ENCODE assay signal across 11 mouse cellular contexts in the genomic region with DNA sequence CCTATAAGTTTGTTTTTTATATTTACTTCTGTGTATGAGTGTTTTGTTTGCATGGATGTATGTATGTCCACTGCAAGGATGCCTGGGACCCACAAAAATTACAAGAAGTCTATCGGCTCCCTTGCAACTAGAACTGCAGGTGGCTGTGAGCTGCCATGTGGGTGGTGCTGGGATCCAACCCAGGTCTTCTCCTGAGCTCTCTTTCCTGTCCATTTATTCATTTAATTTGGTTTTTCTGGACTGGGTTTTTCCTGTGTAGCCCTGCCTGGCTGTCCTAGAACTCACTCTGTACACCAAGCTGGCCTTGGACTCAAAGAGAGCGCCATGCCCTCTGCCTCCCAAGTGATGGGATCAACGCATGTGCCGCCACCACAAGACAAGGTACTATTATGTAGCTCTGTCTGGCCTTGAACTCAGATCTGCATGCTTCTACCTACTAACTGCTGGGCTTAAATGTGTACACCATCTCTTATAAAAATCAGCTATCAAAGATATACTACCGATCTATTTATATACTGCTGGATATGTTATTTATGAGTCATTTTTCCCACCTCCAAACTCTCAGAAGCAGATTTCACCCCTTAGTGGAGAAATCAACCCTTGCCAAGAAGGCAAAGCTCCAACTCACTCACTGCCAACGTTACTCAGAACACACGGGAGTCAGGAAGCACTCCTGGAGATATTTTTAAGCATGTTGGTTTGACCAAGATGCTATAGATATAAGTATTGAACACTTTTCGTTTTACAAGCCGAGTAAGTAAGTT. TPM values are rescaled to one million over a fixed set of nuclear protein-coding genes. Genes with fewer than 3 reads are reported as not detected.
A peak's percentile ranks its signal among the peaks of the same experiment; 100 is the strongest.
DNase-seq lines count a peak whose midpoint lies in the region; ATAC-seq and TF ChIP-seq lines count a peak whose summit lies in the region.
"Had no signal": no experiment of that assay in that cellular context is flagged by ENCODE, and none has a peak within 500 bp of the region (broad histone marks: within the 10 kb centered on the region; RNA-seq: fewer than 3 reads in every experiment).

No protein-coding gene starts in this region.

- H3K27me3 ChIP-seq in liver, embryonic 12.5 days (replicated peaks) = no peaks in the 10 kb centered on the region
- H3K27me3 ChIP-seq in liver, postnatal 0 days (ENCODE audit: insufficient read depth, low read length) = no peaks in the 10 kb centered on the region
- no peaks in the 10 kb centered on the region for H3K27me3 ChIP-seq in forebrain, embryonic 15.5 days
- no peaks in the 10 kb centered on the region for H3K27me3 ChIP-seq in hindbrain, embryonic 12.5 days

- peak overlapping the region; percentile 27 for H3K4me2 ChIP-seq in liver, embryonic 12.5 days
- H3K4me2 ChIP-seq in liver, postnatal 0 days (ENCODE audit: low read depth, low read length) = no peak overlapping the region
- no peak overlapping the region; the same call in 1 of the 2 replicates for H3K4me2 ChIP-seq in forebrain, embryonic 15.5 days (replicated peaks)
- no peak overlapping the region for H3K4me2 ChIP-seq in hindbrain, embryonic 12.5 days (replicated peaks)
- H3K4me2 ChIP-seq: lung, embryonic 14.5 days had no signal

- 63% methylated on average over 9 of the region's 9 CpGs for WGBS in liver, embryonic 12.5 days (ENCODE audit: insufficient replicate concordance)
- 68% methylated on average over 9 of the region's 9 CpGs for WGBS in liver, postnatal 0 days (ENCODE audit: insufficient replicate concordance)
- 74% methylated on average over 9 of the region's 9 CpGs for WGBS in forebrain, embryonic 15.5 days
- WGBS in hindbrain, embryonic 12.5 days = 90% methylated on average over 9 of the region's 9 CpGs

- no peak overlapping the region for H3K9ac ChIP-seq in liver, embryonic 12.5 days
- no peak overlapping the region for H3K9ac ChIP-seq in liver, postnatal 0 days (replicated peaks)
- no peak overlapping the region for H3K9ac ChIP-seq in forebrain, embryonic 15.5 days (replicated peaks)
- H3K9ac ChIP-seq in hindbrain, embryonic 12.5 days = no peak overlapping the region
- H3K9ac ChIP-seq: lung, embryonic 14.5 days had no signal

- peaks cover 73% of the 10 kb centered on the region for H3K4me1 ChIP-seq in liver, embryonic 12.5 days
- peaks cover 46% of the 10 kb centered on the region for H3K4me1 ChIP-seq in liver, postnatal 0 days (ENCODE audit: insufficient read depth)
- peaks cover 39% of the 10 kb centered on the region for H3K4me1 ChIP-seq in forebrain, embryonic 15.5 days
- peaks cover 7% of the 10 kb centered on the region for H3K4me1 ChIP-seq in hindbrain, embryonic 12.5 days

- DNase-seq in frontal cortex, adult 2 months (ENCODE audit: extremely low spot score in 1 of 2, low spot score in 1 of 2) = peak; percentile 62 to 84
- no peak for DNase-seq in frontal cortex, postnatal 10 days (ENCODE audit: low spot score in 2 of 2)
- DNase-seq in liver, postnatal 0 days = no peak
- peak; percentile 36 for DNase-seq in right cerebral cortex, postnatal 14 days
- no peak for DNase-seq in retina, embryonic 14.5 days (ENCODE audit: low spot score)
- DNase-seq: kidney, postnatal 14 days; lung, embryonic 14.5 days had no signal

- H3K27ac ChIP-seq in liver, embryonic 12.5 days = 0 out of 2 replicates have a peak overlapping the region, but pooled peaks have one; percentile 18
- H3K27ac ChIP-seq in liver, postnatal 0 days (ENCODE audit: low read depth) = no peak overlapping the region
- peak overlapping the region; percentile 67 for H3K27ac ChIP-seq in forebrain, embryonic 15.5 days (replicated peaks)
- no peak overlapping the region for H3K27ac ChIP-seq in hindbrain, embryonic 12.5 days

- no peak overlapping the region for H3K4me3 ChIP-seq in liver, embryonic 12.5 days
- H3K4me3 ChIP-seq in liver, postnatal 0 days (ENCODE audit: low read depth, low read length) = no peak overlapping the region
- H3K4me3 ChIP-seq in forebrain, embryonic 15.5 days = no peak overlapping the region
- H3K4me3 ChIP-seq in hindbrain, embryonic 12.5 days = no peak overlapping the region
- H3K4me3 ChIP-seq: erythroblast, embryonic 14.5 days had no signal

- no peak for TF ChIP-seq CTCF in liver, postnatal 0 days (IDR thresholded peaks at IDR 0.05; ENCODE audit: low read depth)

- TF ChIP-seq EP300 in liver, postnatal 0 days (IDR thresholded peaks at IDR 0.05; ENCODE audit: low read depth) = no peak

- no peak for ATAC-seq in liver, embryonic 12.5 days
- no peak for ATAC-seq in liver, postnatal 0 days
- no peak for ATAC-seq in forebrain, embryonic 15.5 days (replicated peaks)
- ATAC-seq in hindbrain, embryonic 12.5 days (ENCODE audit: low FRiP score) = no peak

- H3K9me3 ChIP-seq in liver, embryonic 12.5 days (replicated peaks) = no peaks in the 10 kb centered on the region
- H3K9me3 ChIP-seq in liver, postnatal 0 days (ENCODE audit: low read length) = no peaks in the 10 kb centered on the region
- no peaks in the 10 kb centered on the region for H3K9me3 ChIP-seq in forebrain, embryonic 15.5 days
- no peaks in the 10 kb centered on the region for H3K9me3 ChIP-seq in hindbrain, embryonic 12.5 days (replicated peaks)

- peaks cover 18% of the 10 kb centered on the region for H3K36me3 ChIP-seq in liver, embryonic 12.5 days
- H3K36me3 ChIP-seq in liver, postnatal 0 days (replicated peaks; ENCODE audit: insufficient read depth, low read length) = peaks cover 3% of the 10 kb centered on the region; the same call in 1 of the 2 replicates
- peaks cover 2% of the 10 kb centered on the region for H3K36me3 ChIP-seq in forebrain, embryonic 15.5 days
- H3K36me3 ChIP-seq in hindbrain, embryonic 12.5 days = peaks cover 9% of the 10 kb centered on the region

RNA-seq across cellular contexts. Expression of a gene that starts 34.7 kb away (rescaled TPM):
- polyA plus RNA-seq in frontal cortex, adult 2 months (2012; rRNA removed) = 194 and 200 TPM in 2 replicates
- 78.6 and 89.6 TPM in 2 replicates for polyA plus RNA-seq in liver, embryonic 12.5 days (2016; fragmentation: Nextera tagmentation; extraction: Ambion mirVana)
- 40.4 and 45.6 TPM in 2 replicates for polyA plus RNA-seq in liver, postnatal 0 days (2015; fragmentation: Nextera tagmentation; extraction: Ambion mirVana)
- 180 and 199 TPM in 2 replicates for polyA plus RNA-seq in forebrain, embryonic 15.5 days (2015; fragmentation: Nextera tagmentation; extraction: Ambion mirVana)
- 151 and 164 TPM in 2 replicates for polyA plus RNA-seq in hindbrain, embryonic 12.5 days (2016; fragmentation: Nextera tagmentation; extraction: Ambion mirVana)

RNA-seq across cellular contexts. Expression of a gene that starts 45.6 kb away (rescaled TPM):
- 117 and 127 TPM in 2 replicates for polyA plus RNA-seq in frontal cortex, adult 2 months (2012; rRNA removed)
- polyA plus RNA-seq in liver, embryonic 12.5 days (2016; fragmentation: Nextera tagmentation; extraction: Ambion mirVana) = 15.7 and 17.2 TPM in 2 replicates
- 6.1 and 6.9 TPM in 2 replicates for polyA plus RNA-seq in liver, postnatal 0 days (2015; fragmentation: Nextera tagmentation; extraction: Ambion mirVana)
- 55.3 and 56.1 TPM in 2 replicates for polyA plus RNA-seq in forebrain, embryonic 15.5 days (2015; fragmentation: Nextera tagmentation; extraction: Ambion mirVana)
- polyA plus RNA-seq in hindbrain, embryonic 12.5 days (2016; fragmentation: Nextera tagmentation; extraction: Ambion mirVana) = 24.7 and 26.5 TPM in 2 replicates

Comparison
In these comparisons a context has a peak if more than half of its experiments do, and no peak if none do; other contexts are left out.
1. DNase-seq: peak in frontal cortex, adult 2 months (2 of 2) and right cerebral cortex, postnatal 14 days (single experiment); none in frontal cortex, postnatal 10 days (0 of 2), liver, postnatal 0 days (single experiment) and retina, embryonic 14.5 days (single experiment).
2. H3K27ac ChIP-seq: peak in liver, embryonic 12.5 days (single experiment) and forebrain, embryonic 15.5 days (single experiment); none in liver, postnatal 0 days (single experiment) and hindbrain, embryonic 12.5 days (single experiment).